Mouse (Mus musculus) brain, embryonic 14.5 days (tissue): ENCODE data around the gene Scn8a.

ENCODE experiments used
- CTCF ChIP-seq: fragments of 200-500 bp; IDR thresholded peaks from 2 replicates; pipeline ENCODE4 v1.5.1; 2012; ENCODE audit warnings: inconsistent platforms, mild to moderate bottlenecking, moderate library complexity, borderline replicate concordance; ENCODE audit not compliant: insufficient read depth, insufficient read length; ENCODE audit errors: extremely low read depth
- POLR2A ChIP-seq: fragments of 200-500 bp; IDR thresholded peaks from 2 replicates; pipeline ENCODE4 v1.6.1; 2012; ENCODE audit warnings: mild to moderate bottlenecking, inconsistent platforms, borderline replicate concordance; ENCODE audit not compliant: poor library complexity, insufficient read depth, insufficient read length, severe bottlenecking; ENCODE audit errors: extremely low read depth

- no peak for TF ChIP-seq POLR2A
- TF ChIP-seq CTCF, result no peak
Measured at GRCm38 (mm10) chr15:101078731-101079156, 209.1 kb downstream of the Scn8a start.
